Mouse (Mus musculus) heart, adult 2 months (tissue): ENCODE measurements around the gene Fubp1. TPM values are rescaled to one million over a fixed set of nuclear protein-coding genes. Genes with fewer than 3 reads are reported as not detected.

Experiments
- DNase-seq, 2 experiments: peaks; one replicate each; pipeline ENCODE4 v3.0.0; 2021
- H3K27ac ChIP-seq: fragments of 200-600 bp; 2 replicates; pipeline ENCODE4 v1.8.1; 2022
- H3K27me3 ChIP-seq: fragments of 200-500 bp; 2 replicates; pipeline ENCODE4 v1.6.1; 2012; ENCODE audit warnings: mild to moderate bottlenecking, low read length, inconsistent platforms, mixed read lengths; ENCODE audit not compliant: control insufficient read depth, insufficient read depth
- H3K36me3 ChIP-seq: fragments of 200-500 bp; 2 replicates; pipeline ENCODE4 v1.6.1; 2012; ENCODE audit warnings: low read length, inconsistent platforms; ENCODE audit not compliant: control insufficient read depth, insufficient read depth
- H3K4me1 ChIP-seq: fragments of 200-500 bp; 2 replicates; pipeline ENCODE4 v1.6.1; 2011; ENCODE audit warnings: low read length; ENCODE audit not compliant: control insufficient read depth, insufficient read depth
- H3K4me3 ChIP-seq: fragments of 200-600 bp; 2 replicates; pipeline ENCODE4 v1.8.1; 2022
- H3K79me2 ChIP-seq: fragments of 200-500 bp; replicated peaks from 2 replicates; pipeline ENCODE4 v1.6.1; 2012; ENCODE audit warnings: mild to moderate bottlenecking, inconsistent platforms, low read length, moderate library complexity, mixed read lengths; ENCODE audit not compliant: control insufficient read depth, insufficient read depth
- H3K9ac ChIP-seq: fragments of 200-500 bp; 2 replicates; pipeline ENCODE4 v1.6.1; 2012; ENCODE audit warnings: low read depth, mild to moderate bottlenecking, control low read depth, inconsistent platforms, low read length, mixed read lengths
- CTCF ChIP-seq: fragments of 200-600 bp; IDR thresholded peaks from 2 replicates; pipeline ENCODE4 v1.8.1; 2022; ENCODE audit warnings: antibody characterized with exemption, mild to moderate bottlenecking, moderate library complexity
- EP300 ChIP-seq: fragments of 200-500 bp; IDR thresholded peaks from 2 replicates; pipeline ENCODE4 v1.6.1; 2011; ENCODE audit warnings: low read depth, low read length, control low read depth; ENCODE audit not compliant: insufficient read depth
- POLR2A ChIP-seq: fragments of 200-500 bp; IDR thresholded peaks from 2 replicates; pipeline ENCODE4 v1.6.1; 2011; ENCODE audit warnings: mild to moderate bottlenecking, low read depth, low read length, control low read depth; ENCODE audit not compliant: insufficient read depth
- WGBS: fragments of 180-500 bp; shearing (Covaris S2); methylation state at CpG from one replicate; pipeline ENCODE4 v1.1.7; 2018; 5-methylcytosine and 5-hydroxymethylcytosine counted together
- intact Hi-C: fragments of 180-260 bp; cut with DNase I; formaldehyde crosslinking; loops from one replicate; pipeline ENCODE4 v1.15.1; 2025
- polyA plus RNA-seq: library from polyadenylated mRNA; depleted of rRNA; stranded (reverse); fragments of >200 nt; gene quantifications from 2 replicates; pipeline ENCODE4 v1.2.3, GENCODE M21; 2012
- total RNA-seq, 2 experiments: library from RNA; stranded (reverse); gene quantifications; 2 replicates each; pipeline ENCODE4 v1.2.3; 2021

The Fubp1 gene
- total and polyA plus RNA-seq, 3 experiments = 39.4 to 58.0 (median 54.2) TPM

DNA sequence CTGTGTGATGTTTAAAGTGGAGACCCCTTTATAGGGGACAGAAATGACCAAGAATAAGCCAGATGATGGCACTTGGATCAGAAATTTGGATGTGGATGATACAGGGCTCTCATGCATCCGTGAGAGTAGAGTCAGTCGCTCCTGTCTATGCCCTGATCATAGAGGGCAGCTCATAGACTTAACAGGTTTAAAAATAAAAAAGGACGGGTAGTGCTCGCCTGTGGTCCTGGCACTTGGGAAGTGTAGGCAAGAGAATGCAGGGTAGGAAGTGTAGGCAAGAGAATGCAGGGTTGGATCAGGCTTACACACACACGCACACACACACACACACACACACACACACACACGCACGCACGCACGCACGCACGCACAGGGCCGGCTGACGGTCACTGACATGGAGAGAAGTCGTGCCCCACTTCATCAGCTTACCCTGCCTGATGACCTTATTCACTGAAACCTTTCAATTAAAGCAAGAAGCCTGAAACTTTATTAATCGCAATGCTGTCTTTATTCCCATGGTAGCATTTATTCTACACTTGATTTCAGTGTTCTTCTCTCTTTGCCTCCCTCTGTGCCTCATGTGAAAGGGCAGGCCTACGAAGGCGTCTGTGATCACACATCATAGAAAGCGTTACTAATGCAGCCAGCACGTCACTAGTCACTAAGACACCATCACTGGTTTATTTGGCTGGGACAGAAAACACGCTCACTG lies 62.9 kb downstream of the Fubp1 start:
- no peak overlapping the region for H3K9ac ChIP-seq
- no peak for DNase-seq
- no peak overlapping the region for H3K4me3 ChIP-seq
- TF ChIP-seq POLR2A (no peak), EP300 (no peak), CTCF (no peak)
- peaks cover 3% of the 10 kb centered on the region for H3K4me1 ChIP-seq
- H3K79me2 ChIP-seq = no peaks in the 10 kb centered on the region
- H3K36me3 ChIP-seq = no peaks in the 10 kb centered on the region
- peak overlapping the region; percentile 20 for H3K27ac ChIP-seq
- intact Hi-C loops = no loop called here
- WGBS = 59% methylated on average over 20 of the region's 20 CpGs
- H3K27me3 ChIP-seq = no peaks in the 10 kb centered on the region

DNA sequence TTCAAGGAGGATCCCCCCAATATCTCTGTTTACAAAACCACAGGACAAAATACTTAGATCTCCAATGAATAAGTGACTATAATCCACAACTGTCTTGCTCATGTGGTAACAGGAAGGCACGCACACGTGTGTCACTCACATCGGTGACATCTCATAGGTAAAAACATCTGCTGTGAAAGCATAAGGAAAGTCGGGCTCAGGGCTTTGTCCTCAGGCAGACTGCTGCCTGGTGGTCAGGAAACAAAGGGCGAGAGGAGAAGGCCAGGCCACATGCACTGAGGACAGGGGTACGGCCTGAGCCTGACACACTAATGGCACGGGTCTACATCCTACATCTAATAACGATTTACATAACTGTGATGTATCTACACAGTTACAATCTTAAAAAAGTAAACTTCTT lies 64.8 kb downstream of the Fubp1 start:
- intact Hi-C loops = no loop called here
- TF ChIP-seq EP300 (no peak), POLR2A (no peak), CTCF (no peak)
- Histone ChIP-seq H3K27me3 (no peaks in the 10 kb centered on the region), H3K27ac (no peak overlapping the region), H3K79me2 (no peaks in the 10 kb centered on the region), H3K4me1 (peaks cover 3% of the 10 kb centered on the region), H3K36me3 (no peaks in the 10 kb centered on the region), H3K4me3 (no peak overlapping the region), H3K9ac (no peak overlapping the region)
- 84% methylated on average over 8 of the region's 8 CpGs for WGBS
- DNase-seq = no peak

DNA sequence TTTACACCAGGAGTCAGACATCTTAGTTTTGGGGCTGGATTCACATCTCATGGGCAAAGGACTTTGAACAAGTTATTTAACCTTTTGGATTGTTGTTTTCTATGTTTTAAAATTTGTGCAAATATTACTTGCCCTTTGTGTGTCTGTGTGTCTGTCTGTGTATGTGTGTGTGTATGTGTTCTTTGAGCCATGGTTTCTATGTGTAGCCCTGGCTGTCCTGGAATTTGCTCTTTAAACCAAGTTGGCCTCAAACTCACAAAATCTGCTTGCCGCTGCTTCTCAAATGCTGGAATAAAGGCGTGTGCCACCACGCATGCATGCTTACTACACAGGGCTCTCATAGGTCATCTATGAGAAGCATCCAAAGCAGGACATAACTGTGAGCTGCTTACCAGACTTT lies 66.7 kb downstream of the Fubp1 start:
- Histone ChIP-seq H3K9ac (no peak overlapping the region), H3K27me3 (no peaks in the 10 kb centered on the region), H3K79me2 (no peaks in the 10 kb centered on the region), H3K4me3 (no peak overlapping the region), H3K27ac (no peak overlapping the region), H3K4me1 (peaks cover 1% of the 10 kb centered on the region), H3K36me3 (no peaks in the 10 kb centered on the region)
- TF ChIP-seq CTCF (no peak), POLR2A (no peak), EP300 (no peak)
- no peak for DNase-seq
- intact Hi-C loops = no loop called here
- 96% methylated on average over 3 of the region's 3 CpGs for WGBS

DNA sequence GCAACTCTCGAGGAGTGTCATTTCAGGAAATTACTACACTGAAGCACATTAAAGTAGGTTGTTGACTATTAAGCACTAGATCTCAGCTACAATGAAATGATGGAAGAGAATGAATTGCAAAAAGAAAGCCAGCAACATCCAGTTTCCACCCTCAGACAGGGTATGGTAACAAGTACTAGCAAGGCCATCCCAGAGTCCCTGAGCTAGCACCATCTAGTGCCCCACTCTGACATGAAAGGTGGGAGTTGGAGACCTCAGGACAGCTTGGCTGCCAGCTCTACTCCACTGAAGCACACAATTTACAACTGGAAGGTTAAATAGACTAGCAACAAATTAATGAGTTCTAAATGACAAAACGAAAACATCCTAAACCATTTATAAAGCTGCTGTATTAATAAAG lies 67.7 kb downstream of the Fubp1 start:
- Histone ChIP-seq H3K9ac (no peak overlapping the region), H3K4me1 (peaks cover 1% of the 10 kb centered on the region), H3K27ac (no peak overlapping the region), H3K79me2 (no peaks in the 10 kb centered on the region), H3K4me3 (no peak overlapping the region), H3K27me3 (no peaks in the 10 kb centered on the region), H3K36me3 (no peaks in the 10 kb centered on the region)
- intact Hi-C loops = no loop called here
- 84% methylated on average over 2 of the region's 2 CpGs for WGBS
- TF ChIP-seq CTCF (peak; percentile 35), EP300 (no peak), POLR2A (no peak)
- DNase-seq = no peak

DNA sequence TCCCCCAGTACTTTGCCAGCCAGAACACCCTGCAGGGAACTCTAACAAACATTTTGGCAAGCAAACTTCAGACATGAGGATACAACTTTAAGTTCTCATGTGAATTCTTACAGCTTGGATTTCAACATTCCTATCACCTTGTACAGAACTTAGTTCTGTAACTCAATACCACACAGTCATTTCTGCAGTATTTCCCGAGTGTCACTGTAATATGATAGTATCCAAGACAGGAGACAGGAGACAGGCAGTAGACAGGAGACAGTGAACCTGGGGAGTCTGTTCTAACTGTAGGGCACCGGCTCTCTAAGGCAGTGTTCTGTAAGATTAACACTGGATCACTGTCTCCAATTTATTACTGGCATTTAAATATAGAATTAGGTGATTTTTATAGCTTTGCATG lies 68.2 kb downstream of the Fubp1 start:
- no peak overlapping the region for H3K27ac ChIP-seq
- no peaks in the 10 kb centered on the region for H3K36me3 ChIP-seq
- H3K4me1 ChIP-seq = no peaks in the 10 kb centered on the region; the same call in 1 of the 2 replicates
- 46% methylated on average over 2 of the region's 2 CpGs for WGBS
- no peaks in the 10 kb centered on the region for H3K79me2 ChIP-seq
- DNase-seq = no peak
- no peak overlapping the region for H3K4me3 ChIP-seq
- no peak overlapping the region for H3K9ac ChIP-seq
- intact Hi-C loops = no loop called here
- no peak for TF ChIP-seq EP300
- TF ChIP-seq POLR2A = no peak
- TF ChIP-seq CTCF = no peak
- H3K27me3 ChIP-seq = no peaks in the 10 kb centered on the region

DNA sequence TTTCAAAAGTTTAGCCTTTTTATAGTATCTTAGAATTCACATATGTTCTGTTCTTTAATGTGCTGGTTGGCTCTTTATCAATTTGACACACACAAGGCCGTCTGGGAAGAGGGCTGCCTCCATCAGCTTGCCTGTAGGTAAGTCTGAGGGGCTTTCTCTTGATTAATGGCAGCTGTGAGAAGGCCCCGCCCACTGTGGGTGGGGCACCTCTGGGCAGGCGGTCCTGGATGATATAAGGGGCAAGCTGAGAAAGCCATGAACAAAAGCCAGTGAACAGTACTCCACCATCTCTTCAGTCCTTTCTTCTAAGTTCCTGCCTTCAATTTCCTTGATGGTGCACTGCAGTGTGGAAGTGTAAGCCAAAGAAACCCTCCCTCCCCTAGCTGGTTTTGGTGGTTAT lies 71.9 kb downstream of the Fubp1 start:
- no peak overlapping the region for H3K9ac ChIP-seq
- no peak for DNase-seq
- no peak overlapping the region for H3K4me3 ChIP-seq
- H3K79me2 ChIP-seq = no peaks in the 10 kb centered on the region
- no peak for TF ChIP-seq EP300
- TF ChIP-seq CTCF = no peak
- TF ChIP-seq POLR2A = no peak
- no peaks in the 10 kb centered on the region for H3K27me3 ChIP-seq
- H3K36me3 ChIP-seq = no peaks in the 10 kb centered on the region
- H3K4me1 ChIP-seq = no peaks in the 10 kb centered on the region
- no peak overlapping the region for H3K27ac ChIP-seq
- 40% methylated on average over 3 of the region's 3 CpGs for WGBS
- intact Hi-C loops = no loop called here
